In the genomic region with DNA sequence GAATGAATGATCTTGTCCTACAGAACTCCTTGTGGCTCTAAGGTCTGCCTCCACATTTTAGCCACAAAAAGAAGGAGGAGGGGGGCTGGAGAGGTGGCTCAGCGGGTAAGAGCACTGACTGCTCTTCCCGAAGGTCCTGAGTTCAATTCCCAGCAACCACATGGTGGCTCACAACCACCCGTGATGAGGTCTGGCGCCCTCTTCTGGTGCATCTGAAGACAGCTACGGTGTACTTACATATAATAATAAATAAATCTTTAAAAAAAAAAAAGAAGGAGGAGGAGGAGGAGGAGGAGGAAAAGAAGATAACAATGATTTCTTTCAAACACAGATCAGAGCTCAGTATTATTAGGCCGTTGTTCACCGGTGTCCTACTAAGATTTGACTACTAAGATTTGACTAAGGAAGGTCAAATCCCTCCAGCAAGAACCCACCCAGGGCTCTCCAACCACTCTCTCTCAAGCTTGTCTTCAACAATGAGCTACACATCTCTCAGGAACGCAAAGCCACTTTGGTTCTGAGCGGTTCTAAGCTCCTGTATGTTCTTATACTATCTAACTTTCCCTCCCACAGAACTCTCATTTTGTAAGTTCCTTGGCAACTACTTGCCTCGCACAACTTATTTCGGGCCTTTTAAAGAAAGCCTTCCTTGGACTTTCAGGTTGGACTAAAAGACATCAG, we compare ENCODE assay signal across 8 mouse cellular contexts. TPM values are rescaled to one million over a fixed set of nuclear protein-coding genes. Genes with fewer than 3 reads are reported as not detected.
DNase-seq lines count a peak whose midpoint lies in the region; ATAC-seq and TF ChIP-seq lines count a peak whose summit lies in the region.

A gene (plus strand): TSS at position 631 of the 681 bp plus-strand sequence.

- H3K4me3 ChIP-seq in hindbrain, embryonic 16.5 days (ENCODE audit: low read length): peak within 1 kb of the TSS; percentile 93
- peak within 1 kb of the TSS; percentile 93 for H3K4me3 ChIP-seq in liver, postnatal 0 days (ENCODE audit: low read depth, low read length)

- no peaks in the 10 kb centered on the region for H3K9me3 ChIP-seq in hindbrain, embryonic 16.5 days (ENCODE audit: control insufficient read depth, low read length)
- H3K9me3 ChIP-seq in liver, postnatal 0 days (ENCODE audit: low read length): no peaks in the 10 kb centered on the region

- WGBS in hindbrain, embryonic 16.5 days: 54% methylated on average over 11 of the region's 11 CpGs
- WGBS in liver, postnatal 0 days (ENCODE audit: insufficient replicate concordance): 52% methylated on average over 11 of the region's 11 CpGs

- TF ChIP-seq CTCF in liver, postnatal 0 days (IDR thresholded peaks at IDR 0.05; ENCODE audit: low read depth): peak; percentile 38

- no peak for TF ChIP-seq EP300 in liver, postnatal 0 days (IDR thresholded peaks at IDR 0.05; ENCODE audit: low read depth)

- H3K9ac ChIP-seq in hindbrain, embryonic 16.5 days (ENCODE audit: low read depth, low read length): peak within 1 kb of the TSS; percentile 89
- peak within 1 kb of the TSS; percentile 92 for H3K9ac ChIP-seq in liver, postnatal 0 days (replicated peaks)

- no peak for DNase-seq in left cerebral cortex, adult 18-20 months (ENCODE audit: low spot score in 2 of 2)
- no peak for DNase-seq in left cerebral cortex, adult 11 months (ENCODE audit: low spot score)
- DNase-seq in adrenal gland, adult 2 months: no peak
- DNase-seq in gastrocnemius, adult 18-20 months (ENCODE audit: low spot score): no peak
- DNase-seq in liver, postnatal 0 days: no peak
- DNase-seq in ovary, postnatal 10 days (ENCODE audit: low spot score): no peak
- DNase-seq in yolk sac, embryonic 10.5 days (ENCODE audit: low spot score): no peak

- peak within 1 kb of the TSS; percentile 81 for H3K27ac ChIP-seq in hindbrain, embryonic 16.5 days (ENCODE audit: low read depth, low read length)
- peak within 1 kb of the TSS; percentile 91 for H3K27ac ChIP-seq in liver, postnatal 0 days (ENCODE audit: low read depth)

- H3K36me3 ChIP-seq in hindbrain, embryonic 16.5 days (ENCODE audit: control insufficient read depth, insufficient read depth, low read length): no peaks in the 10 kb centered on the region
- peaks cover 3% of the 10 kb centered on the region for H3K36me3 ChIP-seq in liver, postnatal 0 days (replicated peaks; ENCODE audit: insufficient read depth, low read length)

- ATAC-seq in hindbrain, embryonic 16.5 days: no peak
- ATAC-seq in liver, postnatal 0 days: no peak

- peaks cover 20% of the 10 kb centered on the region for H3K4me1 ChIP-seq in hindbrain, embryonic 16.5 days (ENCODE audit: control insufficient read depth, insufficient read depth, low read depth, low read length)
- peaks cover 21% of the 10 kb centered on the region for H3K4me1 ChIP-seq in liver, postnatal 0 days (ENCODE audit: insufficient read depth)

- H3K4me2 ChIP-seq in hindbrain, embryonic 16.5 days (ENCODE audit: low read length): peak within 1 kb of the TSS; percentile 97
- H3K4me2 ChIP-seq in liver, postnatal 0 days (ENCODE audit: low read depth, low read length): peak within 1 kb of the TSS; percentile 96

- no peaks in the 10 kb centered on the region for H3K27me3 ChIP-seq in hindbrain, embryonic 16.5 days (replicated peaks; ENCODE audit: control insufficient read depth, insufficient read depth, low read length)
- H3K27me3 ChIP-seq in liver, postnatal 0 days (ENCODE audit: insufficient read depth, low read length): no peaks in the 10 kb centered on the region

RNA-seq across cellular contexts. Expression of the gene that starts here (rescaled TPM):
- total RNA-seq in left cerebral cortex, adult 18-20 months (2021): 10 to 100 TPM; 44.4 to 48.8 TPM
- 10 to 100 TPM; 63.9 to 67.1 TPM for total RNA-seq in adrenal gland, adult 2 months (2021)
- 12.9 and 21.2 TPM in 2 replicates for polyA plus RNA-seq in adrenal gland, adult 2 months (2012; rRNA removed)
- total RNA-seq in gastrocnemius, adult 18-20 months (2021): 10 to 100 TPM; 16.5 to 18.6 TPM
- polyA plus RNA-seq in hindbrain, embryonic 16.5 days (2015; fragmentation: Nextera tagmentation; extraction: Ambion mirVana): 82.8 and 86.1 TPM in 2 replicates
- polyA plus RNA-seq in liver, postnatal 0 days (2015; fragmentation: Nextera tagmentation; extraction: Ambion mirVana): 30.3 and 33.1 TPM in 2 replicates
